Mouse (Mus musculus) left cerebral cortex, adult 18-20 months (tissue): ENCODE measurements around the gene Patl2. TPM values are rescaled to one million over a fixed set of nuclear protein-coding genes. Genes with fewer than 3 reads are reported as not detected.
"Not testable (repeated sequence)": the region's sequence is repeated elsewhere in the genome, so short reads cannot be mapped to it uniquely, and the experiment has no call there.

ENCODE experiments used
- DNase-seq, 2 experiments: peaks; one replicate each; pipeline ENCODE4 v3.0.0; 2021 to 2022; ENCODE audit warnings: low spot score in 2 of 2, mixed read lengths in 1 of 2
- long read RNA-seq, 2 experiments: library from polyadenylated mRNA; stranded (forward); transcript quantifications; one replicate each; pipeline ENCODE4 v2.0.0; 2021
- total RNA-seq, 2 experiments: library from RNA; stranded (reverse); gene quantifications; 2 replicates each; pipeline ENCODE4 v1.2.3; 2021

The Patl2 gene
- total RNA-seq = under 1 TPM in 1 of 2 experiments, not detected in 1; 0.14 TPM
- long read RNA-seq, experiment 1 = 0 reads
- long read RNA-seq, experiment 2, partial matches to known transcripts = 0 of 1 reads
- long read RNA-seq, experiment 2, other reads (novel, unspliced or antisense) = 1 of 1 reads

DNA sequence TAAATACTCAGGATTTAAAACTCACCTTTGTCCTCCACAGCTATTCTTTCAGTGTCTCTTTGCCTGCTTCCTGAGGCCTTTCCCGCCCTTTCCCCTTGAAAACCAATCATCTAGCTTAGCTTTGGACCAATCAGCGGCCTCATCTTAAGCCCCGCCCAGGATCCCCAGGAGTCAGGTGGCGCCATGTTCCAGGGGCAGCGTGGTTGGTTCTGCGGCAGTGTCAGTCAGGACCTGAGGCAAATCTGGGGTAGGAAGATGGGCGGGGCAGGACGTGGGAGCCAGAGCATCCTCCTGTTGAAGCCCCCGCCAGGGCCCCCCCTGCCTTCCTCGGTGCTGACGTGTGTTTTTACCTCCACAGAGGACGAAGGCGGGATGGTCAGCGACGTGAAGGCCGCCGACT lies at the start of gene Patl2, which contains the start of gene Terb2:
Gene Patl2, minus strand, starts transcription at position 84 of the 400 bp plus-strand sequence.
Gene Terb2, plus strand, starts transcription at position 167 of the 400 bp plus-strand sequence.
- no peak for DNase-seq

DNA sequence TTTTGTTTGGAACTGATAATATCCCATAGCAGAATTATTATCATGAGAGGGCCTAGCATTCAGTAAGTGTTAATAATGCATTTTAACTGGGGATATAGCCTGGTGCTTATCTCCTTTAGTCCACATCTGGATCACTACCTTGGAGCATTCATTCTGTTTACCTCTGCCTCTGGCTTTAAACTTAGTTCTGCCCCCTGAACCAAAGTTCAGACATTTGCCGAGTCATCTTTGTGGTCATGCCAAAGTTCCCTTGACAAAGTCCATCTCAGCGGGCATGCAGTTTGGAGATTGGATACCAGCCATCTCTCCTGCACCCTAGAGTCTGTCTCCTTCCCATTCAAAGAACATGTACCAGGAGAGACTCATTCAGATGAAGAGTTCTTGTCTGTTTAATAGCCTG lies 49.4 kb upstream of the Patl2 start:
- DNase-seq = no peak

- peak; percentile 64 to 74 for DNase-seq
These were observed 48.8 kb upstream of the Patl2 start, which contains the start of gene Sord for GRCm38 (mm10) chr2:122234611-122235288. Sord (plus strand) TSS chr2:122234749.

GRCm38 (mm10) chr2:122233759-122234557 lies 48.0 kb upstream of the Patl2 start:
- DNase-seq = peak; percentile 20 to 29

GRCm38 (mm10) chr2:122233341-122233740 lies 47.4 kb upstream of the Patl2 start:
- DNase-seq = no peak

GRCm38 (mm10) chr2:122231616-122232015 lies 45.6 kb upstream of the Patl2 start:
- no peak for DNase-seq

DNA sequence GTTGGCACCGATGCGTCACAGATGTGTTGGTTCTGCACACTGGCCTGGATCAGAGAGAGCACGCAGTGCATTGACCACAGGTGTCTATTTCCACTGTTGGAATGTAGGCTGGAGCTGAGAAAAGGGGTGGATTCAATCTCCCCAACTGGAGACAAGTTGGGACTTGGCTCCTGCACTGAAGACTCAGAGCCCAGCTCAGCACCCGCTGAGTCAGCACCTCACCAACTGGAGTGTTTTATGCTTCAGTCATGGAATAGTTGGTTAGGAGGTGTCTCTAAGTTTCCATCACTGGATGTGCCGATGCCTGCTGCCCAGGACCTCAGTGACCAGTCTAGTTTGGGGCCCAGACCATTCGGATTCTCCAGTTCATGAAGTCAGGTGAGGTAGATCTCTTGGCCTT lies 44.4 kb upstream of the Patl2 start:
- DNase-seq = no peak

GRCm38 (mm10) chr2:122223654-122224053 lies 37.7 kb upstream of the Patl2 start:
- DNase-seq = no peak

DNA sequence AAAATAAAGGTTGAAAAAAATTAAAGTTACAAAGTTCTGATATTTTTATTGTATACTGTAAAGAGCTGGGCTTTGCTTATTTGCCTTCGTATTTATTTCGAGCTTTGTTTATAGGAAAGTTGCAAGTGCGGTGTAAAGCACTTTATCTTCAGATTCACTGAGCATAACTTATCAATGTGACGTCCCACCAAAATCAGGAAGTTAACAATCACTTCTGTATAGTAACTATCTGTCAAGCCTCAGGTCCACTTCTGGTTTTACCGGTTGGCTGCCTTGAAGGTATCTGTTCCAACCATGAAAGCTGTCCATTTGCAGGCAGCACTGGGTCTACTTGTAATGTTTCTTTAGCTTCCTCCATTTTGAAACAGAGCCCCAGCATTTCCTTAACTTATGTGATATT lies 36.3 kb upstream of the Patl2 start:
- no peak for DNase-seq

DNA sequence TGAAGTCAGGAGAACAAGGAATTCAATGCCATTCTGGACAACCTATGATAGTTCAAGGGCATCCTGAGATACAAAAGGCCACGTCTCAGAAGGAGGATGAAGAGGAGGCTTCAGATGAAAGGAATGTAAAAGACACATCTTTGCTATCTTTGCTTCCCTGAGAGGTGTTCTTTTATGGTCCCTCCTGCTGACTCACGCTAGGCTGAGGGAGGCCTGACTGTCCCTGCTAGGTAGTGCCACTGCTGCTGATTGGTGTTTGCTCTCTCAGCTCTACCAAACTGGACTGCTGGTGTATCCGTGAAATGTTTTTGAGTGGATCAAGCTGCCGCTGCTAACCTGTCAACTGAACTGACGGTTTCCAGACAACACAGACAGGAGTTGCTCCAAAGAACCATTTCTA lies 35.8 kb upstream of the Patl2 start:
- DNase-seq = no peak

DNA sequence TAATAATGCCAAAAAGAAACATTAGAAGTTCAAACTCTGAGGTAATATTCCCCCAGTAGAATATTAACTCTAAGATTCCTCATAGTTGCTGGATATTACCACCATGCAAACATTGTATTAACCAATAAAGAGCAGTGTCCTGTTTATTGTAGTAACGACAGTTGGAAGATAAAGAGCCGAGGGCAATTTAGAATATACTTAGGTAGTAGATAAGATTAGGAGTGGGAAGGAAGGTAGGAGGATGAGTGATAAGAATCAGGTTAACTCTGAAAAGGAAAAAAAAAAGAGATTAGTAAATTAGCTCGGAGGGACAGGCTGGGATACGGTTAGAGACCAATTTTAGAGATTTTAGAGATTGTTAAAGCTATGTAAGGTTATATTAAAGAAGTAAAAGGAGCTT lies 35.4 kb upstream of the Patl2 start:
- no peak for DNase-seq

- DNase-seq = no peak
These were observed 32.2 kb upstream of the Patl2 start for GRCm38 (mm10) chr2:122218234-122218633.

- DNase-seq = not testable (repeated sequence)
These were observed 31.1 kb upstream of the Patl2 start for GRCm38 (mm10) chr2:122217075-122217474.

DNA sequence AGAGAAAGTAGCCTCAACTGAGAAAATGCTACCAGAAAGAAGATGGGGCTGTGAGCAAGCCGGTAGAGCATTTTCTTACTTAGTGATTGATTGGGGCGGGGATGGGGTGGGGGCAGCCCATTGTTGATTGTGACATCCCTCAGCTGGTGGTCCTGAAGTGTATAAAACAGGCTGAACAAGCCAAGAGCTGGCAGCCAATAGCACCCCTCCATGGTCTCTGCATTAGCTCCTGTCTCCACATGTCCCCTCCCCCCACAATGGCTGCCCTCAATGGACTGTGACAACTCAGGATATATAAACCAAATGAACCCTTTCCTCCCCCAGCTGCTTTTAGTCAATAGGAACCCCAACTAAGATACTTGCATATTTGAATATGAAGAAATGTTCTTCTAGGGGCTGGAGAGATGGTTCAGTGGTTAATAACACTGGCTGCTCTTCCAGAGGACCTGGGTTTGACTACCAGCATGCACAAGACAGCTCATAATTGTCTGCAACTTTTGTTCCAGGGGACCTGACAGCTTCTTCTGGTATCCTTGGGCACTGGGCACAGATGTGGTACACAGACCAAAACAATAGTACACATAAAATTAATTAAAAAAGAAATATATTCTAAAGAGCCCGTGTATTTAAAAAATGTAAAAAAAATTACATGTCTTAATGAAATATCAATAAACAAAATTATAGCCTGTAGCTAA lies 24.7 kb upstream of the Patl2 start:
- DNase-seq = no peak

DNA sequence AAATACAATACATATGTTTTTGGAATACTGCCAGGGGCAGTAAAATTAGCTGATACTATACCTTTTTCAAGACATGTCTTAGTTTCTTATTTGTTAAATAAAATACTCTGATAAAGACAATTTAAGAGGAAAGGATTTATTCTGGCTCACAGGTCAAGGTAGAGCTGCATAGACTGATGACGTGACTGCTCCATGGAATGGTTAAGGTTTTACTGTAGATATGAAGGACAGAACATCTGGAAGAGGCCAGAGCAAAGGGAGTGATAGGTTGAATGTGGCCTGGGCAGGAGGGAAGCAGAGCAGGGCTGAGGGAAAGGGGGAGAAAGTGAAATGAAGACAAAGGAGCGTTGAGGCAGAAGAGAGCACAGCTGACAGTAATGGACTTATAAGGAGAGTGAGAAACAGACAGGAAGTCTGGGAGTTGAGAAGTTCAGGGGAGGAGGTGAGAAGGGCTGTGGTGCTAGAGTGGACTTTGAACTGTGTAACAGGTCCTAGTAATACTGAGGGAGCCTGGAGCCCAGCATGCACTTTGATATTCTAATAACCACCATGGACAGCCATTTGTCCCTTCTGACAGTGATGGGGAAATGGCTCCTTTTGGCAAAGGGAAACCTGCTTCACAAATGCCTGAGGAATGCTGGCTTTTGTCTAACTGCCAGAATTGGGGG lies 20.6 kb upstream of the Patl2 start:
- DNase-seq = no peak

DNA sequence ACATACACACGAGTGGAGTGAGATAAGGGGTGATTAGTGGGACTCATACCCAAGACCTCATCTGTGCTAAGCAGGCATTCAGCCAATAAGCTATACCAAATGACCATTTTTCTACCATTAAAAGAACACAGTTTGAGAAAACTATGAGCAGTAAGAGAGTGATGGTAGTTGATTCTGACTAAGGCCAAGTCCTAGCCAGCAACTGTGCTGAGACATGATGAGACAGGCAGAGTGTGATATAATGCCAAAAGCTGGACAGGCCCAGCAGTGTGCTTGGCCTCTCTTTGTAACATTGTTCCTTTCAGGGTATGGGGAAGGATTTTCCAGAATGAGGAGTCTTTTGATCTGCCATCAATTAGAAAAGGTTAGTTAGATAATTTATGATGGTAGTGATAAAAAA lies 15.5 kb upstream of the Patl2 start:
- DNase-seq = no peak

DNA sequence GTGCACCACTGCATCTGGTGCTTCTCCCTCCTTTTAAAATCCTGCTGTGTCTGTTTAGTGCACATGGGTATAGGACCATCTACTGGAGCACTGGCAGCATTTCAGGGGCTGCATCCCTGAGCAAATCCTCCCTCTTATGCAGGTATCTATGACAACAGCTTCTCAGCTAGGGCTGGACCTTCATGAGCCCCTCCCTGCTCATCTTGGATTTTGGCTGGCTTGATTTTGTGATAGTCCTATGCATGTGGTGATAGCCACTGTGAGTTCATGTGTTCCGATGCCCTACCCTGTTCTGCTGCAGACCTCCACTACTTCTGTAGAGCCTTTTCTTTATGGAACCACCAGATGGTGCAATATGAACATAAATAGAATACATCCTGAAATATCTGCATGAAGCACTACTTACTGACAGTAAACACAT lies 8.5 kb upstream of the Patl2 start:
- DNase-seq = peak in 1 of 2 experiments; percentile 3

DNA sequence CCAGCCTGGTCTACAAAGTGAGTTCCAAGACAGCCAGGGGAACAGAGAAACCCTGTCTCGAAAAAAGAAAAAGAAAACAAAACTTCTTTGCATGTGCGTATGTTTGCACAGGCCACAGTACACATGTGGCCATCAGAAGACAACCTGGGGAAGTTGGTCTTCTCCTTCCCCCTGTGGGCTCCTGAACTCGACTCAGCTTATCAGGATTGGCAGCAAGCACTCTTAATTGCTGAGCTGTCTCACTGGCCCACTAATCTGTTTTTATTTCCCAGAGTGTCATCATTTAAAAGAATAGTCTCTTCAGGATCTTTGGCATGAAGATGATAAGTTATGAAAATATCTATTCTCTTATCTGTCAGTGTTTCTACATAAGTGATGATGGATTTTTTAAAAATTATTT lies 5.9 kb upstream of the Patl2 start:
- no peak for DNase-seq

DNA sequence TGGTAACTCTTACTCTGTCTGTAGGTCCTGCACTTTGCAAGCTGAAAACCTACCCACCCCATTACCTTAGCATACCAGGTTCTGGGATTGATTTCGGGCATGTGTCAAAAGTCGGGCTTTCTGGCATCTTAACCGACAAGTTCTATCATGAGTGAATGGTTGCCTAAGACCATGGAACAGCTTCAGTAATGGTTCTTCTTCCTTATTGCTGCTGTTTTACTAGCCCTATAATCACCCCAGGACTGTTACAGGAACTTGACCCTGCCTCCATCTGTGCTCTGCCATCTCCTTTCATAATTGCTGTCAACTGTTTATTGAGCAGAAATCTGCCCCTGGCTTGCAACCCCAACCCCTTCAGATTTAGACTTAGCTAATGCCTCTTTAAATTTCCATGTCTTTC lies 762 bp upstream of the Patl2 start:
- DNase-seq = no peak

DNA sequence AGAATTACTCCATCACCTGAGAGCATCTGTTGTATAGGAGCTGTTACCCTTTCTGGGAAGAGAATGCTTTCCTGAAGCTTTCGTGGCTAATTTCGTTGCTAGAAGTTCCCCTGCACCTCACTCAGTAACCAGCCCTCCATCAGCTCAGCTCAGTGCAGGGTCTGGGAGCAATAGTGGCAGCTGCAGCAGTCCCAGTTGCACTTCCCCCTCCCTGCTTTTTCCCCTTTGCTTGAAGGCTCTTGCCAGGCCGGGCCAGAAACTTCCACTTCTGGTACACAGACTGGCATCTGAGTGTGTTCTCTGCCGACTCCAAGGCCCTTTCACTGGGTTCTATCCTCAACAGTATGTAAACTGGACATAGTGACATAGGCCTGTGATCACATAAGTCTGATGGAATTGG lies 903 bp downstream of the Patl2 start:
- DNase-seq = no peak
